Mouse (Mus musculus) heart, adult 18-20 months (tissue): ENCODE data around the gene Rpl13a. TPM values are rescaled to one million over a fixed set of nuclear protein-coding genes. Genes with fewer than 3 reads are reported as not detected.
"Not testable (repeated sequence)": the region's sequence is repeated elsewhere in the genome, so short reads cannot be mapped to it uniquely, and the experiment has no call there.

ENCODE experiments used
- DNase-seq, 2 experiments: peaks; one replicate each; pipeline ENCODE4 v3.0.0; 2021 to 2022; ENCODE audit warnings: mixed read lengths in 1 of 2
- total RNA-seq, 2 experiments: library from RNA; stranded (reverse); gene quantifications; 2 replicates each; pipeline ENCODE4 v1.2.3; 2021

Rpl13a gene
- total RNA-seq, 2 experiments from 2014 or later, result 714 to 715 TPM

GRCm38 (mm10) chr7:45135993-45136567 is 7.5 kb upstream of the Rpl13a start, which contains the start of the genes Gm45713 and Flt3l:
Gene Gm45713 (minus strand): TSS chr7:45136231.
Gene Flt3l (minus strand): TSS chr7:45136432.
- peak; percentile 96 to 97 for DNase-seq

GRCm38 (mm10) chr7:45135370-45135769 is 6.8 kb upstream of the Rpl13a start:
- DNase-seq, result no peak

GRCm38 (mm10) chr7:45134544-45135026 is 6.0 kb upstream of the Rpl13a start:
- DNase-seq, result peak in 1 of 2 experiments; percentile 48

GRCm38 (mm10) chr7:45133446-45134159 is 5.0 kb upstream of the Rpl13a start:
- no peak for DNase-seq

GRCm38 (mm10) chr7:45131850-45132249 is 3.3 kb upstream of the Rpl13a start:
- DNase-seq, result no peak

GRCm38 (mm10) chr7:45129776-45130512 is 1.4 kb upstream of the Rpl13a start:
- DNase-seq, result no peak

- DNase-seq, result peak in 1 of 2 experiments; percentile 63
These were observed 757 bp upstream of the Rpl13a start for GRCm38 (mm10) chr7:45129318-45129717.

- no peak for DNase-seq
These were observed 799 bp downstream of the Rpl13a start for GRCm38 (mm10) chr7:45127700-45128224.

GRCm38 (mm10) chr7:45126844-45127699 is 1.5 kb downstream of the Rpl13a start:
- no peak for DNase-seq

- DNase-seq, result no peak
These were observed 2.3 kb downstream of the Rpl13a start for GRCm38 (mm10) chr7:45126147-45126843.

- not testable (repeated sequence) for DNase-seq
These were observed 2.9 kb downstream of the Rpl13a start for GRCm38 (mm10) chr7:45125649-45126048.

GRCm38 (mm10) chr7:45125144-45125600 is 3.4 kb downstream of the Rpl13a start:
- no peak for DNase-seq

GRCm38 (mm10) chr7:45124224-45125143 is 4.1 kb downstream of the Rpl13a start, which contains the start of gene Rps11:
Gene Rps11 (minus strand): TSS chr7:45124439.
- DNase-seq, result peak; percentile 99 to 100

- no peak for DNase-seq
These were observed 5.4 kb downstream of the Rpl13a start for GRCm38 (mm10) chr7:45123186-45123570.

GRCm38 (mm10) chr7:45122561-45123185 is 5.9 kb downstream of the Rpl13a start:
- no peak for DNase-seq

- no peak for DNase-seq
These were observed 6.6 kb downstream of the Rpl13a start for GRCm38 (mm10) chr7:45121966-45122365.

GRCm38 (mm10) chr7:45121404-45121803 is 7.2 kb downstream of the Rpl13a start:
- DNase-seq, result peak; percentile 56 to 90

GRCm38 (mm10) chr7:45119780-45120709 is 8.5 kb downstream of the Rpl13a start:
- no peak for DNase-seq
